Mouse (Mus musculus) myocyte (in vitro differentiated cells): ENCODE data around the gene Itpkc. TPM values are rescaled to one million over a fixed set of nuclear protein-coding genes. Genes with fewer than 3 reads are reported as not detected.

ENCODE experiments used
- H3K27me3 ChIP-seq: one replicate; pipeline ENCODE4 v1.6.1; 2011; ENCODE audit not compliant: control insufficient read depth, insufficient read depth, insufficient read length
- H3K36me3 ChIP-seq: one replicate; pipeline ENCODE4 v1.6.1; 2011; ENCODE audit not compliant: control insufficient read depth, insufficient read depth
- H3K4me2 ChIP-seq: one replicate; pipeline ENCODE4 v1.6.1; 2011; ENCODE audit warnings: low read depth, control low read depth
- H3K4me3 ChIP-seq: one replicate; pipeline ENCODE4 v1.5.1; 2011; ENCODE audit warnings: mild to moderate bottlenecking, control low read depth, moderate library complexity
- H3K79me2 ChIP-seq: one replicate; pipeline ENCODE4 v1.6.1; 2011; ENCODE audit not compliant: control insufficient read depth, insufficient read depth
- H3ac ChIP-seq: one replicate; pipeline ENCODE4 v1.6.1; 2011; ENCODE audit not compliant: control insufficient read depth, insufficient read length
- CEBPB ChIP-seq: IDR thresholded peaks from 2 replicates; pipeline ENCODE4 v1.6.1; 2011; ENCODE audit warnings: mild to moderate bottlenecking, moderate library complexity; ENCODE audit not compliant: poor library complexity, insufficient read depth, severe bottlenecking
- E2F4 ChIP-seq: IDR thresholded peaks from one replicate; pipeline ENCODE4 v1.6.1; 2011; ENCODE audit warnings: mild to moderate bottlenecking, control low read depth, moderate library complexity; ENCODE audit not compliant: insufficient read depth
- MAX ChIP-seq: IDR thresholded peaks from one replicate; pipeline ENCODE4 v1.6.1; 2011; ENCODE audit warnings: low read depth, mild to moderate bottlenecking, control low read depth
- MYOD1 ChIP-seq, 3 experiments: IDR thresholded peaks; one replicate each; pipeline ENCODE4 v1.6.1; 2011; ENCODE audit warnings: control low read depth in 2 of 3, low read depth in 2 of 3, mild to moderate bottlenecking in 2 of 3, moderate library complexity in 1 of 3; ENCODE audit not compliant: insufficient read length in 2 of 3, control insufficient read depth in 1 of 3
- MYOG ChIP-seq, 3 experiments: IDR thresholded peaks; one replicate each; pipeline ENCODE4 v1.6.1; 2011; ENCODE audit warnings: control low read depth in 2 of 3, low read depth in 2 of 3, mild to moderate bottlenecking in 2 of 3; ENCODE audit not compliant: insufficient read length in 2 of 3, control insufficient read depth in 1 of 3, insufficient read depth in 1 of 3
- POLR2A ChIP-seq: IDR thresholded peaks from one replicate; pipeline ENCODE4 v1.6.1; 2011; ENCODE audit warnings: low read depth, mild to moderate bottlenecking, control low read depth, moderate library complexity; ENCODE audit not compliant: insufficient read length
- POLR2AphosphoS2 ChIP-seq: IDR thresholded peaks from one replicate; pipeline ENCODE4 v1.6.1; 2011; ENCODE audit warnings: low read depth, control low read depth; ENCODE audit not compliant: insufficient read length
- REST ChIP-seq: IDR thresholded peaks from one replicate; pipeline ENCODE4 v1.6.1; 2011; ENCODE audit warnings: mild to moderate bottlenecking, control low read depth, moderate library complexity; ENCODE audit not compliant: insufficient read depth, insufficient read length
- SRF ChIP-seq: IDR thresholded peaks from one replicate; pipeline ENCODE4 v1.6.1; 2011; ENCODE audit warnings: low read depth; ENCODE audit not compliant: control insufficient read depth, insufficient read length
- TCF12 ChIP-seq: IDR thresholded peaks from one replicate; pipeline ENCODE4 v1.6.1; 2011; ENCODE audit warnings: mild to moderate bottlenecking, control low read depth; ENCODE audit not compliant: poor library complexity, insufficient read depth, severe bottlenecking
- TCF3 ChIP-seq: IDR thresholded peaks from one replicate; pipeline ENCODE4 v1.6.1; 2011; ENCODE audit warnings: low read depth, control low read depth; ENCODE audit not compliant: insufficient read length
- USF1 ChIP-seq: IDR thresholded peaks from one replicate; pipeline ENCODE4 v1.6.1; 2011; ENCODE audit warnings: low read depth, mild to moderate bottlenecking, control low read depth, moderate library complexity
- polyA plus RNA-seq: library from polyadenylated mRNA; unstranded; fragments of >200 nt; fragmentation: generic; extraction: Trizol; gene quantifications from one replicate; pipeline ENCODE4 v1.2.1, GENCODE M21; 2012; ENCODE audit warnings: missing spikeins

Gene Itpkc
- polyA plus RNA-seq, 1 experiment: 7.1 TPM

DNA sequence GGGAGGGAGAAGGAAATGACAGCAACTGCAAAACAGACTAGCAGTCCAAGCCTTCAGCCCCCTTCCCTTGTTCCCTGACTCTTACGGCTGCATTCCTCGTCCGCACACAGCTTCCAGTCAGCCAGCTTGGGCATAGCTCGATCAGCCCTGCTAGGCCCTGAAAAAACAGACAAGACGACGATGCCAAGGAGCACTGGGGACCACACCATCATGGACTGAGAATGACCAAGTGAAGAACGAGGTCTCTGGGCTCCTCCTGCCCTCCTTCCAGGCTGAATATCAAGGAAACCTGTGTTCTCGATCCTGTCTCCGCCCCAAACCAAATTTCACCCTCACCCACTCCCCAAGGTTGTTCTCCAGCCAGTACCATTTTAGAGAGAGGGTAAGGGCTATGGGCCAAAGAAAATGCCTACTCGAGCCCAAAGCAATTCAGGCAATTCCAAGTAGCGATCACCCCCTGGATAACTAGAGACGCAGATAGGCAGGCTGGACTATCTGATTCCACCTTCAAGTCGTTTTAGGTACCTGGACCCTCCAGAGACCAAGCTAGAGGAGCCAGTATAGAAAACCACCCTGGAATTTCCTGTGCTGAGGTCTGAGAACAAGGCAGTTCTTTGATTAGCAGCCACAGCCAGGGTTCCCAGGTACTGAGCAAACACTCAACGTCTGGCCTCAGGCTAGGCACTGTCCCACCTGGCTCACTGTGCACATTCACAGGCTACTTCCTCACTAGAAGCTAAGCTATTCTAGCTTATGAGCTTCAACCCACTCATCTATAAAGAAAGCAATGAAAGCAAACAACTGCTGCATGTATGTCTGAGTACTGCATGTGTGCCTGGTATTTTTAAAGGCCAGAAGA lies 47.4 kb downstream of the Itpkc start, which contains the start of the genes Gm21983 and Mia:
Gene Gm21983, minus strand, starts transcription at position 250 of the 859 bp plus-strand sequence.
Gene Mia, minus strand, starts transcription at position 321 of the 859 bp plus-strand sequence.
- Histone ChIP-seq H3K4me2 (no peak within 1 kb of the TSS), H3K36me3 (peaks cover 4% of the 10 kb centered on the region), H3K4me3 (no peak within 1 kb of the TSS), H3K79me2 (peaks cover 7% of the 10 kb centered on the region), H3ac (no peak within 1 kb of the TSS), H3K27me3 (no peaks in the 10 kb centered on the region)
- TF ChIP-seq REST (no peak), POLR2AphosphoS2 (no peak), TCF12 (no peak), MYOD1 (IDR thresholded peaks at IDR 0.05; ENCODE audit: control insufficient read depth in 1 of 3, insufficient read length in 2 of 3, low read depth in 2 of 3) (no peak), E2F4 (no peak), SRF (no peak), TCF3 (no peak), MYOG (IDR thresholded peaks at IDR 0.05; ENCODE audit: control insufficient read depth in 1 of 3, insufficient read depth in 1 of 3, insufficient read length in 2 of 3, low read depth in 2 of 3) (no peak), MAX (no peak), USF1 (no peak), POLR2A (no peak), CEBPB (no peak)

DNA sequence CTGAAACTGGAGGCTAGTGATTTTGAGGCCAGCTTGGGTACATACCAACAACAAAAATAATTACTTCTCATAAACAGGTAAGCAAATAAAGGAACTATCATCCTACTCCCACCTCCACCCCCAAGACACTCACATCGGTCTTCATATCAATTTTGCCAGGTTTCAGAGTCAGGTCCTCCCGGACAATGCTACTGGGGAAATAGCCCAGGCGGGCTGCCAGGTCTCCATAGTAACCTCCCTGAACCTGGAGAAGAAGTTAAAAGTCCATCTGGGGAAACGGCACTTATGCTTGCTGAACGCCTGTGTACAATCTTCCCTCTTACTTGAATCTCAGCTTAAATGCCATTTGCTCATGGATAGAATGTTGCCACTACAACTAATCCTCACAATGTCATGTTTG lies 48.4 kb downstream of the Itpkc start:
- Histone ChIP-seq H3K27me3 (no peaks in the 10 kb centered on the region), H3K4me3 (no peak overlapping the region), H3K4me2 (no peak overlapping the region), H3ac (no peak overlapping the region), H3K79me2 (peaks cover 7% of the 10 kb centered on the region), H3K36me3 (peaks cover 8% of the 10 kb centered on the region)
- TF ChIP-seq POLR2AphosphoS2 (no peak), USF1 (no peak), E2F4 (no peak)

- H3K4me3 ChIP-seq: peak overlapping the region; percentile 42
- H3K4me2 ChIP-seq: peak overlapping the region; percentile 74
- H3ac ChIP-seq: peak overlapping the region; percentile 7
- no peaks in the 10 kb centered on the region for H3K27me3 ChIP-seq
- peaks cover 7% of the 10 kb centered on the region for H3K79me2 ChIP-seq
- TF ChIP-seq MYOD1 (IDR thresholded peaks at IDR 0.05; ENCODE audit: control insufficient read depth in 1 of 3, insufficient read length in 2 of 3, low read depth in 2 of 3) (no peak), TCF12 (no peak), E2F4 (no peak), SRF (no peak), POLR2A (no peak), TCF3 (no peak), USF1 (no peak), POLR2AphosphoS2 (no peak), CEBPB (no peak), MAX (no peak), MYOG (IDR thresholded peaks at IDR 0.05; ENCODE audit: control insufficient read depth in 1 of 3, insufficient read depth in 1 of 3, insufficient read length in 2 of 3, low read depth in 2 of 3) (no peak), REST (no peak)
- H3K36me3 ChIP-seq: peaks cover 5% of the 10 kb centered on the region
Measured at GRCm38 (mm10) chr7:27179217-27179918, 49.1 kb downstream of the Itpkc start.

DNA sequence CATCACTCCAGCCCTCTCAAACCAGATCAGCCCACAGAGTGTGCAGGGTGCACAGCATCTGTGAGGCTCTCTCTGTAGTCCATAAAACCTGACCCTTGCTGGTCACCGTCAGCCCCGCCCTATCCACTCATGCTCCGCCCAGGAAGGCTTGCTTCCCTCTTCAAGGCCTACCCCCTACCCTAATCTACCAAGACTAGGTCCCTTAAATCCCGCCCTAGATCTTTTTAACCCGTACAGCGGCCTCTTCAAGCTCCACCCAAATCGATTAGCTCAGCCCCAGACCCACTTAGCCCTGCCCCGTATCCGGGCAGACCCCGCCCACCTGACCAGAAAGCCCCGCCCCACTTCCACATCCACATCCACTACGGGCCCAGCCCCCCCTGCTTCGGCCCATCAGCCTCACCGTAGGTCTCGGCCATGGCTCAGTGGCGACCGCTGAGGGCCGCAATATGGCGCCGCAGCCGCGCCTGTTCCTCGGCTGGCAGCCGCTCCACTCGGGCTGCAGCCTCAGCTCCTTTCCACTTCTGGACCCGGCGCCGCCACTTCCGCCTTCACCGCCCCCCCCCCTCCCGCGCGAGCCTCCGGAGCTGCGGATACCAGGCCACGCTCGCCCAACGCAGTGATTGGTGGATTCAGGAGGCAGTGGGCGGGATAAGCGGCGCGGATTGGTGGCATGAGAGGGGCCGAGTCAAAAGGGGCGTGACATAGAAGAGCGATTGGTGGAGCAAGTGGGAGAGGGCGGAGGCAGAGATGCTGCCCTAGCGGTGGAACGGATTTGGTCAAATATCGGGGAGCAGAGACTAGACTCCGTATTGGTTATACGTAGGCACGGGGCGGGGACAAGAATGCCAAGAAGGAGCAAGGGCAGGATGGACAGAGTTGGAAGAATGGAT lies 49.9 kb downstream of the Itpkc start, which contains the start of gene Rab4b:
Gene Rab4b, minus strand, starts transcription at position 573 of the 893 bp plus-strand sequence.
- TF ChIP-seq MAX: no peak
- no peak for TF ChIP-seq POLR2AphosphoS2
- TF ChIP-seq SRF: peak; percentile 54
- no peak for TF ChIP-seq USF1
- TF ChIP-seq MYOD1 (IDR thresholded peaks at IDR 0.05; ENCODE audit: control insufficient read depth in 1 of 3, insufficient read length in 2 of 3, low read depth in 2 of 3): no peak
- no peak for TF ChIP-seq TCF3
- TF ChIP-seq POLR2A: peak; percentile 41
- no peak for TF ChIP-seq CEBPB
- no peak for TF ChIP-seq MYOG (IDR thresholded peaks at IDR 0.05; ENCODE audit: control insufficient read depth in 1 of 3, insufficient read depth in 1 of 3, insufficient read length in 2 of 3, low read depth in 2 of 3)
- peaks cover 7% of the 10 kb centered on the region for H3K79me2 ChIP-seq
- peak within 1 kb of the TSS; percentile 82 for H3K4me2 ChIP-seq
- no peaks in the 10 kb centered on the region for H3K27me3 ChIP-seq
- H3K36me3 ChIP-seq: peaks cover 5% of the 10 kb centered on the region
- peak within 1 kb of the TSS; percentile 42 for H3K4me3 ChIP-seq
- H3ac ChIP-seq: peak within 1 kb of the TSS; percentile 7
